Mouse (Mus musculus): Measurements from ENCODE around the gene Zdhhc5.

- TF ChIP-seq POLR2A (IDR thresholded peaks at IDR 0.05; ENCODE audit: borderline replicate concordance, control insufficient read depth, low read depth, low read length) (no peak), CTCF (IDR thresholded peaks at IDR 0.05; ENCODE audit: control insufficient read depth, insufficient read depth, low read length) (no peak)
These were observed 24.9 kb downstream of the Zdhhc5 start for GRCm38 (mm10) chr2:84690050-84690449.
